Mouse (Mus musculus): ENCODE results near the gene Cyba. TPM values are rescaled to one million over a fixed set of nuclear protein-coding genes. Genes with fewer than 3 reads are reported as not detected.

Gene Cyba
- total and polyA plus RNA-seq, 3 experiments: 41.2 to 92.8 (median 43.9) TPM

DNA sequence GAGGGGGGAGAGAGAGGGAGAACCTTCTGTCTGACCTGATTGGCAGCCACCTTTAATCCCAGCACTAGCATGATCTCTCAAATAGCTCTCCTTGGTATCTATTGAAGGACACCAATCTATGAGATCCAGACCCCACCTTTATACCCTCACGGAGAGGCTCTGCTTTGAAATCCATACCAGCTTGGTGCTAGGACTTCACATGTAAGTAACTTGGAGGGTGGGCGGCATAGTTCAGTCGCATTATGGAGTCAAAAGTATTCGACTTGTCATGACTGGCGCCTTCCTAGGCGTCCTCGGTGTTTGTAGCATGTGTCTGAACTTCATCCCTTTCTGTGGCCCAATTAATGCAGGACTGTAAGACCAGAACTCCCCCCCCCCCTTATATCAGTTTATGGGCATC, 57.4 kb downstream of the Cyba start:
- peaks cover 3% of the 10 kb centered on the region; the same call in 1 of the 2 replicates for H3K4me1 ChIP-seq (ENCODE audit: control insufficient read depth, insufficient read depth, low read length)
- peaks cover 6% of the 10 kb centered on the region; the same call in 1 of the 2 replicates for H3K36me3 ChIP-seq (ENCODE audit: control insufficient read depth, insufficient read depth, low read length)
- no peak for DNase-seq
- H3K27me3 ChIP-seq (ENCODE audit: control insufficient read depth, insufficient read depth, low read length): no peaks in the 10 kb centered on the region
- intact Hi-C loops (cut with DNase I): loop anchor here (5.0 to 10.0 kb wide), 2 partner anchors 67 to 849 kb away; partner anchors contain the start of genes Cdk10 and Mvd
- H3K27ac ChIP-seq: no peak overlapping the region
- H3K4me3 ChIP-seq: no peak overlapping the region
- H3K9ac ChIP-seq (ENCODE audit: low read depth, low read length): no peak overlapping the region
- 93% methylated on average over 7 of the region's 7 CpGs for WGBS
- peaks cover 5% of the 10 kb centered on the region for H3K79me2 ChIP-seq (replicated peaks; ENCODE audit: control insufficient read depth, insufficient read depth, low read length)
- TF ChIP-seq EP300 (IDR thresholded peaks at IDR 0.05; ENCODE audit: insufficient read depth, low read depth, low read length): no peak
- TF ChIP-seq POLR2A (IDR thresholded peaks at IDR 0.05; ENCODE audit: insufficient read depth, low read depth, low read length): no peak
- no peak for TF ChIP-seq CTCF (IDR thresholded peaks at IDR 0.05)

Small RNA genes lying within 50 kb of the gene (microRNA-seq; reads per million reads assigned to microRNA genes)
- 0 reads per million in 2 experiments for gene Gm24366

Other genes with a start within 250 kb of the Cyba start
- 10 to 100 TPM; 21.2 to 24.6 TPM for gene Zfpm1, start 150.8 kb downstream of the Cyba start, total RNA-seq (2021)
- 20.0 and 20.9 TPM in 2 replicates for gene Zfpm1, start 150.8 kb downstream of the Cyba start, polyA plus RNA-seq (2012; rRNA removed)
- not detected for gene Trhr2, start 72.2 kb downstream of the Cyba start, total RNA-seq (2021)
- not detected in 2 replicates for gene Trhr2, start 72.2 kb downstream of the Cyba start, polyA plus RNA-seq (2012; rRNA removed)
- 10 to 100 TPM; 21.8 to 22.1 TPM for gene Zc3h18, start 56.3 kb downstream of the Cyba start, total RNA-seq (2021)
- 11.2 and 15.8 TPM in 2 replicates for gene Zc3h18, start 56.3 kb downstream of the Cyba start, polyA plus RNA-seq (2012; rRNA removed)
- not detected for gene Il17c, start 10.9 kb downstream of the Cyba start, total RNA-seq (2021)
- gene Il17c, start 10.9 kb downstream of the Cyba start, polyA plus RNA-seq (2012; rRNA removed): not detected in 2 replicates
- gene Mvd, start 10.5 kb upstream of the Cyba start, total RNA-seq (2021): 1 to 10 TPM; 4.0 to 5.6 TPM
- 8.5 and 9.0 TPM in 2 replicates for gene Mvd, start 10.5 kb upstream of the Cyba start, polyA plus RNA-seq (2012; rRNA removed)
- gene Snai3, start 27.8 kb upstream of the Cyba start, total RNA-seq (2021): 1 to 10 TPM; 1.6 to 8.1 TPM
- gene Snai3, start 27.8 kb upstream of the Cyba start, polyA plus RNA-seq (2012; rRNA removed): 6.8 and 8.2 TPM in 2 replicates
- 10 to 100 TPM; 36.9 to 41.6 TPM for gene Rnf166, start 43.1 kb upstream of the Cyba start, total RNA-seq (2021)
- 91.3 and 99.4 TPM in 2 replicates for gene Rnf166, start 43.1 kb upstream of the Cyba start, polyA plus RNA-seq (2012; rRNA removed)
- gene Ctu2, start 43.2 kb upstream of the Cyba start, total RNA-seq (2021): 1 to 10 TPM; 5.6 to 7.7 TPM
- gene Ctu2, start 43.2 kb upstream of the Cyba start, polyA plus RNA-seq (2012; rRNA removed): 12.3 and 15.8 TPM in 2 replicates
- 10 to 100 TPM; 14.0 to 14.8 TPM for gene Piezo1, start 118.4 kb upstream of the Cyba start, total RNA-seq (2021)
- gene Piezo1, start 118.4 kb upstream of the Cyba start, polyA plus RNA-seq (2012; rRNA removed): 48.5 and 55.5 TPM in 2 replicates
- gene Cdt1, start 135.1 kb upstream of the Cyba start, total RNA-seq (2021): 1 to 10 TPM; 2.0 to 2.7 TPM
- 3.2 and 3.5 TPM in 2 replicates for gene Cdt1, start 135.1 kb upstream of the Cyba start, polyA plus RNA-seq (2012; rRNA removed)
- 10 to 100 TPM; 36.6 to 38.5 TPM for gene Aprt, start 144.0 kb upstream of the Cyba start, total RNA-seq (2021)
- gene Aprt, start 144.0 kb upstream of the Cyba start, polyA plus RNA-seq (2012; rRNA removed): 42.1 and 45.1 TPM in 2 replicates
- 1 to 10 TPM; 3.1 to 3.2 TPM for gene Galns, start 178.5 kb upstream of the Cyba start, total RNA-seq (2021)
- gene Galns, start 178.5 kb upstream of the Cyba start, polyA plus RNA-seq (2012; rRNA removed): 4.9 and 5.0 TPM in 2 replicates
- gene Trappc2l, start 178.7 kb upstream of the Cyba start, total RNA-seq (2021): 10 to 100 TPM; 58.6 to 65.4 TPM
- 161 and 207 TPM in 2 replicates for gene Trappc2l, start 178.7 kb upstream of the Cyba start, polyA plus RNA-seq (2012; rRNA removed)
- gene Pabpn1l, start 189.8 kb upstream of the Cyba start, total RNA-seq (2021): under 1 TPM in 1 of 2 experiments, not detected in 1; 0.52 TPM
- 0.10 TPM in 1 of 2 replicates, not detected in the other for gene Pabpn1l, start 189.8 kb upstream of the Cyba start, polyA plus RNA-seq (2012; rRNA removed)